In genomic region chr5:34632996-34633395, GRCm38 (mm10) we compare ENCODE assay signal across 17 mouse cellular contexts. TPM values are rescaled to one million over a fixed set of nuclear protein-coding genes. Genes with fewer than 3 reads are reported as not detected.
DNase-seq lines count a peak whose midpoint lies in the region; ATAC-seq and TF ChIP-seq lines count a peak whose summit lies in the region.
"Had no signal": no experiment of that assay in that cellular context is flagged by ENCODE, and none has a peak within 500 bp of the region (broad histone marks: within the 10 kb centered on the region; RNA-seq: fewer than 3 reads in every experiment).

No protein-coding gene starts in this region.

- no peak for TF ChIP-seq CTCF in gastrocnemius, adult 2 months (IDR thresholded peaks at IDR 0.05)

- peaks cover 26% of the 10 kb centered on the region for H3K4me1 ChIP-seq in liver, embryonic 11.5 days (replicated peaks; ENCODE audit: control insufficient read depth, insufficient read depth, low read length)
- H3K4me1 ChIP-seq in liver, embryonic 15.5 days (replicated peaks), result peaks cover 58% of the 10 kb centered on the region

- no peak for DNase-seq in gastrocnemius, adult 2 months
- DNase-seq in gastrocnemius, postnatal 4 days (ENCODE audit: low spot score in 2 of 2), result no peak
- DNase-seq in c-Kit-positive CD71-positive TER-119-negative erythroid progenitor cells, embryonic 14.5 days (ENCODE audit: low read depth), result peak; percentile 48
- DNase-seq in liver, embryonic 11.5 days (ENCODE audit: low spot score), result no peak
- no peak for DNase-seq in thymus, postnatal 4 days
- no peak for DNase-seq in heart, postnatal 25 days (ENCODE audit: low spot score)
- no peak for DNase-seq in right cerebral cortex, adult 18-20 months
- DNase-seq: B cell, adult 2 months; embryo, embryonic 11 days; forebrain, postnatal 0 days had no signal

- no peak overlapping the region for H3K4me2 ChIP-seq in liver, embryonic 11.5 days
- peak overlapping the region; percentile 14; the same call in 1 of the 2 replicates for H3K4me2 ChIP-seq in liver, embryonic 15.5 days
- H3K4me2 ChIP-seq: embryonic facial prominence, embryonic 12.5 days; forebrain, embryonic 13.5 days; heart, embryonic 15.5 days; hindbrain, embryonic 15.5 days had no signal

- H3K9ac ChIP-seq in liver, embryonic 11.5 days (ENCODE audit: low read depth, low read length), result no peak overlapping the region
- no peak overlapping the region for H3K9ac ChIP-seq in liver, embryonic 15.5 days
- H3K9ac ChIP-seq: embryonic facial prominence, embryonic 12.5 days; forebrain, embryonic 13.5 days; forebrain, postnatal 0 days; heart, embryonic 15.5 days; hindbrain, embryonic 15.5 days had no signal

- no peaks in the 10 kb centered on the region for H3K27me3 ChIP-seq in liver, embryonic 11.5 days (replicated peaks; ENCODE audit: control insufficient read depth, insufficient read depth, low read length)
- no peaks in the 10 kb centered on the region for H3K27me3 ChIP-seq in liver, embryonic 15.5 days
- H3K27me3 ChIP-seq: embryonic facial prominence, embryonic 12.5 days; forebrain, embryonic 13.5 days; heart, embryonic 15.5 days; hindbrain, embryonic 15.5 days had no signal

- WGBS in liver, embryonic 11.5 days, result 65% methylated on average over 2 of the region's 2 CpGs
- WGBS in liver, embryonic 15.5 days (ENCODE audit: insufficient replicate concordance), result 60% methylated on average over 2 of the region's 2 CpGs

- no peaks in the 10 kb centered on the region for H3K9me3 ChIP-seq in liver, embryonic 11.5 days (ENCODE audit: control insufficient read depth, low read length)
- H3K9me3 ChIP-seq in liver, embryonic 15.5 days (replicated peaks), result no peaks in the 10 kb centered on the region
- H3K9me3 ChIP-seq: embryonic facial prominence, embryonic 12.5 days; forebrain, embryonic 13.5 days; G1E; heart, embryonic 15.5 days; hindbrain, embryonic 15.5 days had no signal

- peak overlapping the region; percentile 46; the same call in 1 of the 2 replicates for H3K27ac ChIP-seq in gastrocnemius, adult 2 months
- no peak overlapping the region for H3K27ac ChIP-seq in liver, embryonic 11.5 days (ENCODE audit: low read depth, low read length)
- peak overlapping the region; percentile 66 for H3K27ac ChIP-seq in liver, embryonic 15.5 days (replicated peaks)
- H3K27ac ChIP-seq: embryonic facial prominence, embryonic 12.5 days; forebrain, embryonic 13.5 days; heart, embryonic 15.5 days; hindbrain, embryonic 15.5 days had no signal

- peaks cover 47% of the 10 kb centered on the region for H3K36me3 ChIP-seq in liver, embryonic 11.5 days (ENCODE audit: control insufficient read depth, insufficient read depth, low read length)
- H3K36me3 ChIP-seq in liver, embryonic 15.5 days (replicated peaks), result peaks cover 80% of the 10 kb centered on the region

- 0 out of 2 replicates have a peak, but pooled peaks have one; percentile 37 for ATAC-seq in liver, embryonic 11.5 days (replicated peaks; ENCODE audit: low FRiP score)
- ATAC-seq in liver, embryonic 15.5 days (ENCODE audit: insufficient read depth), result 0 out of 2 replicates have a peak, but pooled peaks have one; percentile 37
- ATAC-seq: CD4-positive, CD25-positive, alpha-beta regulatory T cell, adult 4 months; forebrain, embryonic 13.5 days; forebrain, postnatal 0 days had no signal

- H3K4me3 ChIP-seq in gastrocnemius, adult 2 months, result no peak overlapping the region
- no peak overlapping the region for H3K4me3 ChIP-seq in liver, embryonic 11.5 days (ENCODE audit: low read depth, low read length)
- H3K4me3 ChIP-seq in liver, embryonic 15.5 days (replicated peaks), result no peak overlapping the region
- H3K4me3 ChIP-seq: embryonic facial prominence, embryonic 12.5 days; forebrain, embryonic 13.5 days; heart, embryonic 15.5 days; hindbrain, embryonic 15.5 days had no signal

- intact Hi-C loops in gastrocnemius, adult 2 months (cut with DNase I), result no loop called here
- intact Hi-C loops in heart, postnatal 25 days (cut with DNase I), result no loop called here

RNA-seq across cellular contexts. Expression of gene Mfsd10, which starts 4.0 kb away (rescaled TPM):
- 1 to 10 TPM; 4.2 to 6.4 TPM for total RNA-seq in gastrocnemius, adult 2 months (2021)
- total RNA-seq in gastrocnemius, postnatal 4 days (2021), result 10 to 100 TPM; 30.7 to 31.8 TPM
- polyA plus RNA-seq in liver, embryonic 11.5 days (2014; fragmentation: Nextera tagmentation; extraction: Ambion mirVana), result 103 and 127 TPM in 2 replicates
- 50.6 and 51.1 TPM in 2 replicates for polyA plus RNA-seq in liver, embryonic 15.5 days (2015; fragmentation: Nextera tagmentation; extraction: Ambion mirVana)
- total RNA-seq in heart, postnatal 25 days (2021), result 10 to 100 TPM in 1 of 2 experiments, 1 to 10 TPM in 1; 9.5 to 15.6 TPM

RNA-seq across cellular contexts. Expression of gene Nop14, which starts 27.0 kb away (rescaled TPM):
- total RNA-seq in gastrocnemius, adult 2 months (2021), result 10 to 100 TPM; 14.6 to 15.2 TPM
- total RNA-seq in gastrocnemius, postnatal 4 days (2021), result 10 to 100 TPM; 17.3 to 18.5 TPM
- polyA plus RNA-seq in liver, embryonic 11.5 days (2014; fragmentation: Nextera tagmentation; extraction: Ambion mirVana), result 42.6 and 43.4 TPM in 2 replicates
- polyA plus RNA-seq in liver, embryonic 15.5 days (2015; fragmentation: Nextera tagmentation; extraction: Ambion mirVana), result 10.8 and 11.3 TPM in 2 replicates
- 1 to 10 TPM; 9.1 to 9.3 TPM for total RNA-seq in heart, postnatal 25 days (2021)

RNA-seq across cellular contexts. Expression of gene Grk4, which starts 27.2 kb away (rescaled TPM):
- 1 to 10 TPM; 1.0 to 4.2 TPM for total RNA-seq in gastrocnemius, adult 2 months (2021)
- total RNA-seq in gastrocnemius, postnatal 4 days (2021), result 1 to 10 TPM; 1.9 to 3.0 TPM
- polyA plus RNA-seq in liver, embryonic 11.5 days (2014; fragmentation: Nextera tagmentation; extraction: Ambion mirVana), result 1.7 and 1.9 TPM in 2 replicates
- 0.48 and 0.67 TPM in 2 replicates for polyA plus RNA-seq in liver, embryonic 15.5 days (2015; fragmentation: Nextera tagmentation; extraction: Ambion mirVana)
- under 1 TPM; 0.55 to 0.67 TPM for total RNA-seq in heart, postnatal 25 days (2021)

RNA-seq across cellular contexts. Expression of gene Add1, which starts 59.5 kb away (rescaled TPM):
- total RNA-seq in gastrocnemius, adult 2 months (2021), result 10 to 100 TPM; 72.3 to 74.9 TPM
- total RNA-seq in gastrocnemius, postnatal 4 days (2021), result 100 to 1,000 TPM; 174 to 180 TPM
- 170 and 186 TPM in 2 replicates for polyA plus RNA-seq in liver, embryonic 11.5 days (2014; fragmentation: Nextera tagmentation; extraction: Ambion mirVana)
- polyA plus RNA-seq in liver, embryonic 15.5 days (2015; fragmentation: Nextera tagmentation; extraction: Ambion mirVana), result 135 and 144 TPM in 2 replicates
- total RNA-seq in heart, postnatal 25 days (2021), result 100 to 1,000 TPM; 125 to 136 TPM
